Mouse (Mus musculus) T-cell, adult 2 months (primary cell): Measurements from ENCODE around the gene Prps1l1.

Experiments
- DNase-seq: peaks from one replicate; pipeline ENCODE4 v3.0.0; 2022; ENCODE audit warnings: low spot score

Prps1l1 gene

DNA sequence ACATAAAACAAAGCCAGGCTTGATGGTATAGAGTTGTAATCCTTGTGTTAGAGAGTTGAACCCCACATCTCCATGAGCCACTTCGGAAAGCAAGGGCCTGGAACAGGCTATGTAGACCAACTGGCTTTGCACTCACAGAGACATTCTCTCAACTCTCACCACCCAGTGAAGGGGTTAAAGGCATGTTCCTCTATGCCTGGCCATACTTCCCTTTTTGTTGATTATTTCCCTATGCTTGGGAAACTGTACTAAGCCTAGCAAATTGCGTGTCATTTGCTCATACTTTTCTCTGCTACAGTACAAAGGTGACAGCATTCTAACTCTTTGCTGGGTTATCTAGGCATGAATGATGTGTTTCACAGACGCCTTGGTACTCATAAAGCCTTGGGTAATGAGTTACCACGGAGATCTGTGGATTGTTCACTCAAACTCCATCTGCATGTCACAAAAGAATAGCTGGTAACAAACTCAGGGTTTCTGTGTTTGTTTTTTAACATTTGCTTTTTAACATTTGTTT lies 41.4 kb downstream of the Prps1l1 start:
- no peak for DNase-seq

DNA sequence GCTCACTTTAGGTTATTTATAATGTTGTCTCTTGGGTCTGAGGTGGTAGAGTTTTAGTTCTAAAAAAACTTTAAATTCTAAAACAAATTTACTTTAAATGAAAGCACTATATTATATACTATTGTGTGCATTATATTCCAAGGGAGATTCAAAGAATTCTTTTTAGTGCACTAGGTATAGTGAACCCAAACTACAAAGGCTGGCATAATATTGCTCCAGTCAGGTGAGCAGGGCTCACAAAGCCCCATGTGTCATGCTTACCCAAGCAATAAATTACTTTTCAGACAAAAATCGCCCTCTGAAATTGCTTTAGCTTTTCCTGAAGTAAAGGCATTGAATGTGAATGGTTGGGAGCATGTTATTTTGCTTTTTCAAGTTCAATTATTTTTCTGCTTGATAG lies 43.0 kb downstream of the Prps1l1 start:
- DNase-seq: no peak
